Mouse (Mus musculus) ovary, postnatal 14 days (tissue): ENCODE data around the gene Gh.
A peak's percentile ranks its signal among the peaks of the same experiment; 100 is the strongest.

Source experiments
- DNase-seq: peaks from one replicate; pipeline ENCODE4 v3.0.0; 2022; ENCODE audit warnings: low spot score

Gene Gh

DNA sequence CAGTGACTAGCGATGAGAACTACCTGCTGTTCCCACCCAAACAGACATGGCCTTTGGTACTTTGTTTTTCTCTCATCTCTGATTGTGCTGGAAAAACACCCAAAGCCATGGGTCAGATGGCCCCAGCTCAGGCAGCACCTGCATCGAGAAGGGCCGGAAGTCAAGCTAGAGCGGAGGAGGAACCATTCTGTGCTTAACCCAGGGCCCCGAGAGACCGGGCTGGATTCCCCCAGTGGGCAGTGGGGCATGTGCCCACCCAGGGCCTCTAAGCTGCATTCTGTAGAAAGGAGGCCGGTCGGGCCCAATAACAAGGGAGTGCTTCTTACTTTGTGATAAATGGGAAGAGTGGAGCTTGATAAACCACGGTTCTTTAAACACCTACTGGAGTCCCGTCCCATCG, 6.5 kb upstream of the Gh start:
- DNase-seq, result no peak

DNA sequence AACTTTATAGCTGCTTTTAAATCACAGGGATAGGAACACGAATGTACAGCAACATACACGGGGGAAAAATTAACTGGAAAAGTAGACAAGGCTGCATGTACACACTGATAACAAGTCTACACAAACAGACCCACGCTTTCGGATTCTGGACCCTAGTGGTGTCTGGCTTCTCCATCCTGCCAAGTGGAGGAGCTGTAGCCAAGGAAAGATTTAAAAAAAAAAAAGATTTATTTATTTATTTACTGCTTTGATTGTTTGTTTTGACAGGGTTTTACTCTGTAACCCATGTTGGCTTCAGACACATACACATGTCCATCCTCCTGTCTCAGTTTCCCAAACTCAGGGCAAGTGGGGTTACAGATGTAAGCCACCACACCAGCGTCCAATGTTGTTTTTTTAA, 5.8 kb upstream of the Gh start:
- no peak for DNase-seq

- DNase-seq, result no peak
Observed at GRCm38 (mm10) chr11:106306758-106307157, 5.1 kb upstream of the Gh start.

DNA sequence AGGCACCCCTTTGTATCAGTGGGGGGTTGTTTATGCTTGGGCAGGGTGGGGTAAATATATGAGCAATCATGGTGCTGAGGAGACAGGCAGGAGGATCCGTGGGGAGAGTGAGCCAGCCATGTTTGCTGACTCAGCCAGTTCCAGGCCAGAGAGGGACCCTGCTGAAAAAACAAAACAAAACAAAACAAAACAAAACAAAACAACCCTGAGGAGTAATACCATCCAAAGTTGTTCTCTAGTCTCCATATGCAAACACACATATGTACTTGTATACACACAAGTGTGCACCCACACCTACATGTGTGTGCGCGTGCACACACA, 4.4 kb upstream of the Gh start:
- no peak for DNase-seq

DNA sequence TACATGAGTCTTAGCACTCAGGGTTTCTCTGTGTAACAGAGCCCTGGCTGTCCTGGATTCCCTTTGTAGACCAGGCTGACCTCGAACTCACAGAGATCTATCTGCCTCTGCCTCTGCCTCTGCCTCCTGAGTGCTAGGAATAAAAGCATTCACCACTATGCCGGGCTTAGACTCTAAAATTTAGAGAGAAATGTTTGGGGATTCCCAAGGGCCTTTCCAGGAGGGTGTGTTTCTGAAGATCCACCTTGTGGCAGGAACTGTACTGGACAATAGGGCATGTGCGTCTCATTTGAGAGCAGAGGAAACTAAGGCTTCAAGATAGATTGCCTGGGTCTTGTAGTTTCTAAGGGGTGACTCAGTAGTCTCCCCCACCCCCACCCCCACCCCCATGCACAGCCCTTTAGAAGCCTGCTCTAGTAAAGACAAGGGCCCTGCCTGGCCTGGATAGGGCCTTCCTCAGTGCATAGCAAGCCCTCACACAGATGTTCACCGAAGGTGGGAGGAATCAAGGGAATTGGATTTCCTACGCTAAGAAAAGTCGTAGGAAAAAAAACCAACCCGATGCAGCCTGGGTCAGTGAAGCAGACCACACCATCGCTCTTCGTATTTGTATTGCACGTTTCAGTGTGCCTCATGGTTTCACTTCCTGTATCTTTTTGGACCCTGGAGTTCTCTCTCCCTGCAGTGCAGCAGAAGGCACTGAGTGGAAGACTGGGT, 3.8 kb upstream of the Gh start:
- DNase-seq, result no peak

DNA sequence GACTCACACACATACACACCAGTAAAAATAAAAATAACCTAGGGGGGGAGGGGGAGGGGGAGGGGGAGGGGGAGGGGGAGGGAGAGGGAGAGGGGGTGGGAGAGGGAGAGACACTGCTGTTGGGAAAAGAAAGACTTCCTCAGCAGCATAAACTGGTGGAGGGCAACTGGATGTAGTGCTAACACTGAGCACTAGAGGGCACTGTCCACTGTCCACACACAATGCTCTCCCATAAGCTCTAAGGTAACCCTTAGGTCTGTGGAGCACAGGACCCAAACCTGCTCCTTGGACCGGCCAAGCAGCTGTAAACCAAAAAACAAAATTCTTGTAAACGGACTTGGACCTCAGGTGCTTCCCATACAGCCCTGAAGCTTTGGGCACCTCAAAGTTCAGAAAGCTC, 969 bp upstream of the Gh start:
- DNase-seq, result peak; percentile 62

DNA sequence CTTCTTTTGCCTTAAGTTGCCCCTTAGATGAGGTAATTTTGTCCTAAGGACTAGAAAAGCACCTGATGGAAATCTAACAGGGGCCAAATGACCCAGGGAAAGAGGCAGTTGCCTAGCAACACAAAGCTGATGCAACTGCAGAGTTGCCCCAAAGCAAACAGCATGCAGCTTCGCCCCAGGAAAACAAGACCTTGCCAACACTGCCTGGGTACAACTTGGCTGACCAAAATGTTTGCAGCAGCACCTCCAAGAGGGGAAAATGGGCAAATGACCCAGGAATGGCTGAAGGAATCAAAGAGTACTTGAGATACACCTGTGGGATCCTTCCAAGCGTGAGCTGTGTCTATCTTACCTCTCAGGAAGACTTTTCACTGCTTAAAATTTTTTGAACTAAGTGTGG, 9.8 kb downstream of the Gh start:
- no peak for DNase-seq

DNA sequence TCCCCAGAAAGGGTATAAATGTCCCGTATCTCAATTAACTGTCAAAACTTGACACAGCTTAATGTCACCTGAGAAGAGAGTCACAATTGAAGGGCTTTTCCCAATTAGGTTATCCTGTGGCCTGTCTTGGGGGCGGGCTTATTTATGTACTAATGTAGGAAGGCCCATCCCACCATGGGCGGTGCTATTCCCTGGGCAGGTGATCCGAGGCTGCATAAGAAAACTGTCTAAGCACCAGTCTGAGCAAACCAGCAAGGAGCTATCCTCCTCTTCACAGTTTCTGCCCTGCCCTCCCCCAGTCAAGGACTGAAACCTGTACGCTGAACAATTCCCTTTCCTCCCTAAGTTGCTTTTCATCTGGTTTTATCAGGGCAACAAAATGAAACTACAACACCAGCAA, 11.3 kb downstream of the Gh start:
- DNase-seq, result no peak

DNA sequence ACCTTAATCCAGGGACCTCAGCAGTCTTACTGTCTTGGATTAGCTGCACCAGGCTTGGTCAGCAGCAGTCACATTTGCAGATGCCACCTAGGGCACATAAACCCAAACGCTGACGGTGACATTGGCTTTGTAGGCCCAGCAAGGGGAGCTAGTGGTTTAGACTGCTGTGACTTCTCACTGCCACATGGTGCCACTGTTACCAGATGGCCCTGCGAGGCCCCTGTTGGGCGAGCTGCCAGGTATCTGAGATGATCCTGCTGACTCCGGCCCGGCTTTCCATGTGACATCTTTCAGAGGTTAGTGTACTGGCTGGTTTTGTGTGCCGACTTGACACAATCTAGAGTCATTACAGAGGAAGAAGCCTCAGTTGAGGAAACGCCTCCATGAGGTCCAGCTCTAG, 12.3 kb downstream of the Gh start:
- no peak for DNase-seq

GRCm38 (mm10) chr11:106286987-106287386, 14.7 kb downstream of the Gh start:
- no peak for DNase-seq

DNA sequence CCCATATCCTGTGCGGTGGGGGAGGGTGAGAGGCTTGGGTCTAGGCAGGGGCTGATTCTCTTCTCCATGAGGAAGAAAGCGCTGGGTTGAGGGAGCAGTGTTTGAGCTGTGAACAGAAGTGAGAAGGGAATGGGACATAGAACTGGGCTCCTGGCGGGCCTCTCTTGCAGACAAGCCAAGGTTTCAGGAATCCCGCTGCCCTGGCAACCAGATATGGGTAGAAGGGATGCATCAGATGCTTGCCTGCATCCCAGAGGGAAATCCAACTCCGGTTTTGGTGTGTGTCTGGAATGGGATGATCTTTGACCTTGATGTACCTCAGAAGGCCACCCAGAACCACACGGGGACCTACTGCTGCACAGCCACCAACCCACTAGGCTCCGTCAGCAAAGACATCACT, 15.5 kb downstream of the Gh start:
- no peak for DNase-seq

DNA sequence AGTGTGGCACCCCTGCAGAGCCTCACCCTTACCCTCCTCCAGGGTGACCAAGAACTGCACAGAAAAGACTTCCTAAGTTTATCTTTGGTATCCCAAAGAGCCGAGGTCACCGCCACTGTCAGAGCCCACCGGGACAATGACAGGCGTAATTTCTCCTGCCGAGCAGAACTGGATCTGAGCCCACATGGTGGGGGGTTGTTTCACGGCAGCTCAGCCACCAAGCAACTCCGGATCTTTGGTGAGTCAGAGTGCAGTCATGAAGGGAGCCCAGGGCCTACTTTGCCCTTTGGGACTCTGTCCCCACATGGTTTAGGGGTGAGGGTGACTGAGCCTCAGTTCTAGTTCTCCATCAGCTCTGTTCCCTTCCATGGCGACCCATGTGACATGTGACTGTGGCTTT, 17.5 kb downstream of the Gh start:
- DNase-seq, result no peak

DNA sequence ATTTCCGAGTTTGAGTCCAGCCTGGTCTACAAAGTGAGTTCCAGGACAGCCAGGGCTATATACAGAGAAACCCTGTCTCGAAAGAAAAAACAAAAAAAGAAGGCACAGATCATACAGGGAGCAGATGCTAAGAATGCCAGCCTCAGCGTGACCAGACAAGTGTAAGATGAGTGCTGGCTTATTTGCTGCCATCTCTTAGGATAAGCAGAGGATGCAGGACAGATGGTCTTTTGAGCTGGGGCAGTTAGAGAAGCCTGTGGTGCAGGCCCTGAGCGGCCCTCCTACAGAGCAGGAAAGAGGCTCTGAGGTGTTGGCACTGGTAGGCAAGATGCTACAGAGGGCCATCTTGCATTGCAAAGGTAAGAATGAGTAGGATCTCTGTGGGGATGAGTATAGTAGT, 18.3 kb downstream of the Gh start:
- no peak for DNase-seq

GRCm38 (mm10) chr11:106282452-106282851, 19.2 kb downstream of the Gh start:
- no peak for DNase-seq

GRCm38 (mm10) chr11:106276454-106276853, 25.2 kb downstream of the Gh start, which contains the start of gene Tcam1:
Tcam1 (plus strand) TSS chr11:106276672.
- DNase-seq, result peak; percentile 94

- DNase-seq, result peak; percentile 57
Observed at GRCm38 (mm10) chr11:106274971-106275411, 26.7 kb downstream of the Gh start.

DNA sequence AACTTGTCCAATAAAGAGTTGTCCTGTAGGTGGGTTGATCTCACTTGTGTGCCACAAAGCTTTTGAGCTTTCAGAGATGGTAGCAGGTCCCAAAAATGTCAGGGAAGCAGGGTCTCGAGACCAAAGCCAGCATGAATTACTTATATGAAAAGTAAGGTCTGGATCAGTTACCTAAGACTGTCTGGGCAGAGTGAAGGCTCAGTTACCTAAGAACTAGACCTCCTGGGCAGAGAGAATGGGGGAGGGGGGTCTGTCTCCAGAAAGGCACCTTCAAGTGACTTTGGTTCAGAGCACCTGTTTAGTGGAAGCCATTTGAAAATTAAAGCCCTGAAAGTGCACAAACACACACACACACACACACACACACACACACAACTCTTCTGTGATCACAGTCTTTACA, 27.3 kb downstream of the Gh start:
- no peak for DNase-seq

DNA sequence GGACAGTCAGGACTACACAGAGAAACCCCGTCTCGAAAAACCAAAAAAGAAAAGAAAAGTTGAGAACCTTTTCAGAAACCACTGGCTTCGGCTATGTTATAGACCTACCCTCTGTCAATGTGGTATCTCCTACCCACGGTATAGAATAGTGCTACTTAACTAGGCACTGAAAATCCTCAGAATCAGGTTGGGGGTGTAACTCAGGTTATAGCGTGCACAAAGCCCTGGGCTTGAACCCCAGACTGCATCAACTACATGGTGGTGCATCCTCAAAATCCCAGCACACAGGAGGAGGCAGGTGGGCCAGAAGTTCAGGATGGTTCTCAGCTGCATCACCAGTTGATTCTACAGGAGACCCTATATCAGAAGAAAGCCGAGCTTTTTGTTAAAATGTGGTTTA, 27.9 kb downstream of the Gh start:
- no peak for DNase-seq

- no peak for DNase-seq
Observed at GRCm38 (mm10) chr11:106273311-106273684, 28.4 kb downstream of the Gh start.

- DNase-seq, result peak; percentile 97
Observed at GRCm38 (mm10) chr11:106272644-106273310, 28.9 kb downstream of the Gh start, which contains the start of gene Smarcd2. Smarcd2 (minus strand) TSS chr11:106272972.

GRCm38 (mm10) chr11:106271794-106272643, 29.6 kb downstream of the Gh start:
- no peak for DNase-seq

GRCm38 (mm10) chr11:106271131-106271793, 30.4 kb downstream of the Gh start:
- no peak for DNase-seq

DNA sequence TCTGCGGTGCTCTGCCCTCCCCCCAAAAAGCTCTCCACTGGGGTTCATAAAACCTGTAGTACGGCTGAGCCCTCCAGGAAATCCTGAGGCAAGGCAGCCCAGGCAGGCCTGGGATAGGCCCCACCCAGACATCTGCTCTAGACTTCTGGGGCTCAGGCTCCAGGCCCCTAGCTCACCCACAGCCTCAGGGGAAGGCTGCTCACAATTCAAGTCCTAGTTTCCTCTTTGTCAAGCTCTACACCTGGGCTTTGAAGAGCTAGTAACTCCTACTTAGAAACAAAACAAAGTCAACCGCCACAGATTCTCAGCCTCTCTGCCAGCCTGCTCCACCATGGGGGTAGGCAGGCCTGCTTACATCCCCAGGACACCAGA, 32.6 kb downstream of the Gh start:
- DNase-seq, result no peak
